Mouse (Mus musculus) T-helper 1 cell (primary cell): Measurements from ENCODE around the gene Abcb1a.
"Not testable (repeated sequence)": the region's sequence is repeated elsewhere in the genome, so short reads cannot be mapped to it uniquely, and the experiment has no call there.

Source experiments
- in situ Hi-C: fragments of 300-600 bp; cut with MboI, MseI; formaldehyde crosslinking; loops from one replicate; pipeline ENCODE4 v1.15.1; 2025; ENCODE audit warnings: high pct_unique_total_duplicates

Gene Abcb1a

GRCm38 (mm10) chr5:8722867-8723266 is 63.0 kb downstream of the Abcb1a start:
- in situ Hi-C loops, result no loop called here

GRCm38 (mm10) chr5:8727760-8728159 is 67.9 kb downstream of the Abcb1a start:
- in situ Hi-C loops, result no loop called here

- in situ Hi-C loops, result no loop called here
These were observed 72.8 kb downstream of the Abcb1a start for GRCm38 (mm10) chr5:8732639-8733038.

- in situ Hi-C loops, result not testable (repeated sequence)
These were observed 73.4 kb downstream of the Abcb1a start for GRCm38 (mm10) chr5:8733307-8733706.

GRCm38 (mm10) chr5:8736389-8736788 is 76.5 kb downstream of the Abcb1a start:
- in situ Hi-C loops, result no loop called here

- in situ Hi-C loops, result no loop called here
These were observed 77.2 kb downstream of the Abcb1a start for GRCm38 (mm10) chr5:8737062-8737461.

- in situ Hi-C loops, result not testable (repeated sequence)
These were observed 87.4 kb downstream of the Abcb1a start for GRCm38 (mm10) chr5:8747244-8747643.

DNA sequence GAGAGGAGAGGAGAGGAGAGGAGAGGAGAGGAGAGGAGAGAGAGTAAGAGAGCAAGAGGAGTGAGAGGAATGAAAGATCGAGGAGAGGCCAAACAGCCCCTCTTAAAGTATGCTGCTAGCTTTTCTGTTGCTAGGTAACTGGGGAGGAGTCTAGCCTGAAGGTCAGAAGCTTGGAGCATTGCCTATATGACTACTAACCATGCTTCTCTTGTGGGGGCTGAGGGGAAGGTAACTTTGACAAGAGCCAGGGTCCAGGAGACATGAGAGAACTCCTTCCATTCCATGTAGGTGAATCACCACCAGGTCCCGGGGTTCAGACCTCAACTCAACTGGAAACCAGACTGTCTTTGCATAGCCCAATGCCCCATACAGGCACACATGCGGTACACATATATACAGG is 113.0 kb downstream of the Abcb1a start:
- in situ Hi-C loops, result no loop called here

DNA sequence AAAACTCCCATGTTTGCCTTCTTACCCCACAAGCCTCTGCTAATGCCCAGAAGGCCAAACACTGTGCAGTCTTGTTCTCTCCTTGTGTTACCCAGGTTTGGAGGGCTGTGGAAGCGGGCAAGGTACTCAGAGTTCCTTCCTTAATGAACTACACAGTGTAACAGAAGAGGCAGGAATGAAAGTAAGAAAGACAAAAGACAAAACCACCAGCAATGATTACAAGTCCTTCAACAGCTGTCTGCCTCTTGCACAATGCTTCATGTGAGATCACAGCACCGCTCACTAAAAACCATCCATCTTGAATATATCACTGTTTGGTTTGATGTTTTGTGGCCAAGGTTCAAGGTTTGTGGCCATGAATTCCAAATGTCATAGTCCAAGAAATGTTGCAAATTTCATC is 118.4 kb downstream of the Abcb1a start:
- in situ Hi-C loops, result no loop called here

DNA sequence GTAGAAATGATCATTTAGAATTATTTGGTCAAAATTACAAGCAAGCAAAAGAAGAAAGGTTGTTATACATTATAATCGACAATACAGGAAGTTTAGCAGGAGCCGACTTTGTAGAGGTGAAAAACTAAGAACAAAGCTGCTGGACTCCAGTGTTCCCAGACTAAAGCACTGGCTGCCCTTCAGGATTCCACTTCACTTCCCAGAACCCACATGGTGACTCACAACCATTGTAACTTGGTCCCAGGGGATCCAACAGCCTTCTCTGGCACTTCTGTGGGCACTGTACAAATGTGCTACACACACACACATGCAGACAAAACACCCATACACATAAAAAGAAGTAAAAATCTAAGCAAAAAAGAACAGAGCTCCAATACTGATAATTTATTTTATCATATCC is 118.9 kb downstream of the Abcb1a start:
- in situ Hi-C loops, result no loop called here

DNA sequence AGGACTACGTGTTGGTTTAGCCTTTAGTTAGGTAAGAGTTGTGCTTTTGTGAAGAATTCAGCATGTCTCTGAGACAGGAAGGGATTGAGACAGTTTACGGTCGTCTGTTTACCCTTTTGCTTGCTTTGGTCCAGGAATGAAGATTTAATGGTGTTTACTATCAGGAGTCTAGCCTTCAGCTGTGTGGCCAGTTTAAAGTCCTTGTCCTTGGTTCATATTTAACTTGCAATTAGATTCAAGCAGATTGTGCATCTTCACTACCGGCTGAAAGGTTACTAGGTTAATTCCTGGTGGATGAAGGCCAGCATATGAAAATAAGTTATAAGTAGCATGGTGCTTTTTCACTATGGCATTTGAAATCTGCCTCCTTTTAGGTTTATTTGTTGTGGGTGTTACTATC is 132.4 kb downstream of the Abcb1a start:
- in situ Hi-C loops, result no loop called here
